Mouse (Mus musculus): ENCODE data around the gene 1700001K19Rik. TPM values are rescaled to one million over a fixed set of nuclear protein-coding genes. Genes with fewer than 3 reads are reported as not detected.

Gene 1700001K19Rik
- polyA plus RNA-seq, 1 experiment from 2014 or later = not detected

DNA sequence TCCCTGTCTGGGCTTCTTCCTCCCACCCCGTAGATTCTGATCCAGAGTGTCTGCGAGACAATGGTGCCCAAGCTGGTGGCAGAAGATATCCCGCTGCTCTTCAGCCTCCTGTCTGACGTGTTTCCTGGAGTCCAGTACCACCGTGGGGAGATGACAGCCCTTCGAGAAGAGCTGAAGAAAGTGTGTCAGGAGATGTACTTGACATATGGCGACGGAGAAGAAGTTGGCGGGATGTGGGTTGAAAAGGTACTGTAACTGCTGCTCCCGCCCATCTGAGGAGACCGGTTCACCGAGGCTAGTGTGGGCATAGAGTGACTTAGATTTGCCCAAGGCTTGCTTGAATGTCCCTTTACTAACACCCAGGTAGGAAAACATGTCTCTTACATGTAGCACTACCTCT lies 46.1 kb downstream of the 1700001K19Rik start:
- Histone ChIP-seq H3K27ac (replicated peaks in 1 of 2; ENCODE audit: control insufficient read depth in 1 of 2, insufficient read depth in 1 of 2, low read depth in 2 of 2, low read length in 2 of 2) (no peak overlapping the region), H3K4me2 (ENCODE audit: low read length) (no peak overlapping the region), H3K9ac (ENCODE audit: low read length) (no peak overlapping the region), H3K36me3 (ENCODE audit: control insufficient read depth, insufficient read depth, low read length) (peaks cover 100% of the 10 kb centered on the region), H3K4me3 (ENCODE audit: control insufficient read depth in 1 of 2, insufficient read depth in 1 of 2, low read depth in 1 of 2, low read length in 2 of 2) (no peak overlapping the region), H3K27me3 (ENCODE audit: control insufficient read depth, insufficient read depth, low read length) (no peaks in the 10 kb centered on the region), H3K9me3 (ENCODE audit: control insufficient read depth, low read length) (no peaks in the 10 kb centered on the region), H3K4me1 (ENCODE audit: control insufficient read depth in 2 of 2, insufficient read depth in 2 of 2, low read length in 2 of 2) (no peaks in the 10 kb centered on the region)
- 86% methylated on average over 12 of the region's 12 CpGs for WGBS
- no peak for ATAC-seq (ENCODE audit: insufficient number of reproducible peaks, insufficient read depth, low FRiP score, low read depth)

- peaks cover 100% of the 10 kb centered on the region for H3K36me3 ChIP-seq (ENCODE audit: control insufficient read depth, insufficient read depth, low read length)
- H3K4me2 ChIP-seq (ENCODE audit: low read length) = no peak overlapping the region
- H3K27me3 ChIP-seq (ENCODE audit: control insufficient read depth, insufficient read depth, low read length) = no peaks in the 10 kb centered on the region
- H3K4me3 ChIP-seq (ENCODE audit: control insufficient read depth in 1 of 2, insufficient read depth in 1 of 2, low read depth in 1 of 2, low read length in 2 of 2) = no peak overlapping the region
- H3K9me3 ChIP-seq (ENCODE audit: control insufficient read depth, low read length) = no peaks in the 10 kb centered on the region
- H3K27ac ChIP-seq (replicated peaks in 1 of 2; ENCODE audit: control insufficient read depth in 1 of 2, insufficient read depth in 1 of 2, low read depth in 2 of 2, low read length in 2 of 2) = no peak overlapping the region
- H3K4me1 ChIP-seq (ENCODE audit: control insufficient read depth in 2 of 2, insufficient read depth in 2 of 2, low read length in 2 of 2) = no peaks in the 10 kb centered on the region
- no peak for ATAC-seq (ENCODE audit: insufficient number of reproducible peaks, insufficient read depth, low FRiP score, low read depth)
- H3K9ac ChIP-seq (ENCODE audit: low read length) = no peak overlapping the region
- WGBS = 95% methylated on average over 11 of the region's 11 CpGs
Observed at GRCm38 (mm10) chr12:110630056-110630455, 52.4 kb downstream of the 1700001K19Rik start.

Small RNA genes lying within 50 kb of the gene (microRNA-seq; reads per million reads assigned to microRNA genes)
- not detected for gene Gm27299

Other genes starting within 250 kb of the 1700001K19Rik start
- gene Ppp2r5c, start 235.5 kb downstream of the 1700001K19Rik start, polyA plus RNA-seq (2014; fragmentation: Nextera tagmentation; extraction: Ambion mirVana) = 131 and 138 TPM in 2 replicates
- gene Dync1h1, start 81.2 kb downstream of the 1700001K19Rik start, polyA plus RNA-seq (2014; fragmentation: Nextera tagmentation; extraction: Ambion mirVana) = 54.8 and 55.4 TPM in 2 replicates
- 635 and 675 TPM in 2 replicates for gene Hsp90aa1, start 20.1 kb upstream of the 1700001K19Rik start, polyA plus RNA-seq (2014; fragmentation: Nextera tagmentation; extraction: Ambion mirVana)
- 16.1 and 16.3 TPM in 2 replicates for gene Wdr20, start 55.3 kb upstream of the 1700001K19Rik start, polyA plus RNA-seq (2014; fragmentation: Nextera tagmentation; extraction: Ambion mirVana)
- 3.5 and 4.7 TPM in 2 replicates for gene Mok, start 158.3 kb upstream of the 1700001K19Rik start, polyA plus RNA-seq (2014; fragmentation: Nextera tagmentation; extraction: Ambion mirVana)
- 4.6 TPM in 2 replicates for gene Zfp839, start 167.6 kb upstream of the 1700001K19Rik start, polyA plus RNA-seq (2014; fragmentation: Nextera tagmentation; extraction: Ambion mirVana)
- gene Cinp, start 206.5 kb upstream of the 1700001K19Rik start, polyA plus RNA-seq (2014; fragmentation: Nextera tagmentation; extraction: Ambion mirVana) = 67.0 and 70.3 TPM in 2 replicates
- 2.3 and 2.8 TPM in 2 replicates for gene Tecpr2, start 206.6 kb upstream of the 1700001K19Rik start, polyA plus RNA-seq (2014; fragmentation: Nextera tagmentation; extraction: Ambion mirVana)

All from heart, embryonic 14.5 days (tissue).